Mouse (Mus musculus) liver, embryonic 14.5 days (tissue): ENCODE data around the gene Fcgr4. TPM values are rescaled to one million over a fixed set of nuclear protein-coding genes. Genes with fewer than 3 reads are reported as not detected.

Experiments used
- ATAC-seq: fragments of 200-750 bp; cut with Nextera tagmentation; 2 replicates; pipeline ENCODE4 v1.8.0; 2017; ENCODE audit warnings: moderate number of reproducible peaks, mild to moderate bottlenecking, moderate library complexity; ENCODE audit not compliant: insufficient read depth
- DNase-seq, 3 experiments: peaks; one replicate each; pipeline ENCODE4 v3.0.0-alpha.2; 2012 to 2013; ENCODE audit warnings: low read depth in 3 of 3, low spot score in 3 of 3
- H3K27ac ChIP-seq: fragments of 300-500 bp; sonication (generic); 2 replicates; pipeline ENCODE4 v1.5.1; 2014; ENCODE audit warnings: moderate library complexity, mild to moderate bottlenecking, control low read depth, inconsistent platforms
- H3K27me3 ChIP-seq: fragments of 300-500 bp; sonication (generic); 2 replicates; pipeline ENCODE4 v1.6.1; 2014; ENCODE audit warnings: mild to moderate bottlenecking, low read length, moderate library complexity; ENCODE audit not compliant: control insufficient read depth, insufficient read depth
- H3K36me3 ChIP-seq: fragments of 300-500 bp; sonication (generic); replicated peaks from 2 replicates; pipeline ENCODE4 v1.6.1; 2014; ENCODE audit warnings: low read depth; ENCODE audit not compliant: control insufficient read depth, insufficient read depth
- H3K4me1 ChIP-seq, 2 experiments: fragments of 200-500 bp in 1 of 2; fragments of 300-500 bp in 1 of 2; sonication (generic) in 1 of 2; replicated peaks; 2 replicates each; pipeline ENCODE4 v1.6.1; 2012 to 2014; ENCODE audit warnings: antibody characterized with exemption in 1 of 2, inconsistent platforms in 1 of 2, low read length in 1 of 2; ENCODE audit not compliant: control insufficient read depth in 2 of 2, insufficient read depth in 2 of 2
- H3K4me2 ChIP-seq: fragments of 300-500 bp; sonication (generic); 2 replicates; pipeline ENCODE4 v1.6.1; 2014; ENCODE audit warnings: low read depth, mild to moderate bottlenecking, control low read depth, moderate library complexity
- H3K4me3 ChIP-seq, 2 experiments: fragments of 200-500 bp in 1 of 2; fragments of 300-500 bp in 1 of 2; sonication (generic) in 1 of 2; 2 replicates each; pipeline ENCODE4 v1.5.1; 2012 to 2014; ENCODE audit warnings: low read depth in 2 of 2, low read length in 2 of 2, mild to moderate bottlenecking in 2 of 2, control low read depth in 1 of 2, inconsistent platforms in 1 of 2, moderate library complexity in 1 of 2; ENCODE audit not compliant: insufficient read depth in 1 of 2
- H3K9ac ChIP-seq: fragments of 300-500 bp; sonication (generic); replicated peaks from 2 replicates; pipeline ENCODE4 v1.6.1; 2014; ENCODE audit warnings: mild to moderate bottlenecking, control low read depth, moderate library complexity
- H3K9me3 ChIP-seq: fragments of 300-500 bp; sonication (generic); 2 replicates; pipeline ENCODE4 v1.6.1; 2016; ENCODE audit warnings: low read length, mixed read lengths; ENCODE audit not compliant: control insufficient read depth
- CTCF ChIP-seq: IDR thresholded peaks from 2 replicates; pipeline ENCODE4 v1.5.1; 2016; ENCODE audit warnings: antibody characterized with exemption, low read depth, control low read depth
- EP300 ChIP-seq: IDR thresholded peaks from 2 replicates; pipeline ENCODE4 v1.6.1; 2016; ENCODE audit warnings: antibody characterized with exemption, low read depth
- WGBS: fragments of 180-500 bp; shearing (Covaris S2); extraction: QIAGEN DNeasy Blood & Tissue Kit; methylation state at CpG from one replicate; pipeline ENCODE4 v1.1.7; 2014; ENCODE audit not compliant: insufficient replicate concordance; 5-methylcytosine and 5-hydroxymethylcytosine counted together
- polyA plus RNA-seq, 2 experiments: library from polyadenylated mRNA; depleted of rRNA in 1 of 2; stranded (reverse) in 1 of 2; unstranded in 1 of 2; fragments of >200 nt; fragmentation: Nextera tagmentation in 1 of 2; extraction: Ambion mirVana in 1 of 2; gene quantifications; 2 replicates each; pipeline versions ENCODE4 v1.2.1 to v1.2.3; 2012 to 2014

Fcgr4 gene
- polyA plus RNA-seq, 2 experiments, result 1.7 to 2.6 TPM

DNA sequence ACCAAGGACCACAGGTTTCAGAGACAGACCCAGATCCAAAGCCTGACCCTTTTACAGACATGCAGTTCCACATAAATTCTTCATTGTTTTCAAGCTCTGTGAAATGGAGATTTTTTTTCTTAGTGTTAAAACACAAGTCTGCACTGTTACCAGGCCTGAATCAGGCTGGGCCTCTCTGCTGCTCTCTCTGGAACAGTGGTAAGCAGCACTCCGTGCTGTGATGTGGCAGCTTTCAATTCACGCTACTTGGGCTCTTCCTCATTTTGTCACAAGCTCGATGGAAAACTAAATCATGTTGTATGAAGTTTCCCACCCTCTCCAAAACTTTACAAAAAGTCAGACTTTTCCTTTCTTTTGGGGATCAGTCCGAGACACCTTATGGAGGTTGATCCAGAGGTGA is 35.7 kb upstream of the Fcgr4 start:
- no peak overlapping the region for H3K27ac ChIP-seq
- no peaks in the 10 kb centered on the region for H3K27me3 ChIP-seq
- ATAC-seq, result no peak
- H3K9me3 ChIP-seq, result no peaks in the 10 kb centered on the region
- 37% methylated on average over 4 of the region's 4 CpGs for WGBS
- TF ChIP-seq EP300 (no peak), CTCF (no peak)
- H3K4me3 ChIP-seq, result no peak overlapping the region
- no peak overlapping the region for H3K4me2 ChIP-seq
- H3K36me3 ChIP-seq, result no peaks in the 10 kb centered on the region
- no peak overlapping the region for H3K9ac ChIP-seq
- no peak for DNase-seq
- no peaks in the 10 kb centered on the region for H3K4me1 ChIP-seq

GRCm38 (mm10) chr1:170985092-170985491 is 33.6 kb upstream of the Fcgr4 start:
- no peaks in the 10 kb centered on the region for H3K4me1 ChIP-seq
- H3K9me3 ChIP-seq, result no peaks in the 10 kb centered on the region
- no peak overlapping the region for H3K4me3 ChIP-seq
- WGBS, result 41% methylated on average over 3 of the region's 3 CpGs
- H3K9ac ChIP-seq, result no peak overlapping the region
- no peak overlapping the region for H3K4me2 ChIP-seq
- ATAC-seq (no peak), DNase-seq (no peak)
- TF ChIP-seq CTCF (no peak), EP300 (no peak)
- no peak overlapping the region for H3K27ac ChIP-seq
- H3K27me3 ChIP-seq, result no peaks in the 10 kb centered on the region
- no peaks in the 10 kb centered on the region for H3K36me3 ChIP-seq

DNA sequence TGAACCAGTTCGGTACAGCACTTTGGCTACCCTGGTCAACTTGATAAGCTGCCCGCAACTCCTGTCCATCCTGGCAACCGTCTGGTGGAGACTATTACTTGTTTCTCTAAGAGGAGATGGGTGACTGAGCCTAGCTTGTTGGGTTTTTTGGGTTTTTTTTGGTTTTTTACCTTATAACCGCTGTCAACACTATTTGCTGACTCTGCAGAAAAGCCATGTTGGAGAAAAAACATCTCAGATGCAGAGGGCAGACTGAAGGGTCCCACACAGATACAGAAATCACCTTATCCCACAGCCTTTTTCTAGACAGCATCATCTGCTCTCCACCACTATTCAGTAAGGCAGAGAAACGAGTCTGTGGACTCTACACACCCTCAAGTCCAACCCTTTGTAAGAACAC is 32.9 kb upstream of the Fcgr4 start:
- DNase-seq, result no peak
- no peak overlapping the region for H3K9ac ChIP-seq
- H3K9me3 ChIP-seq, result no peaks in the 10 kb centered on the region
- H3K4me3 ChIP-seq, result no peak overlapping the region
- 61% methylated on average over 5 of the region's 5 CpGs for WGBS
- H3K36me3 ChIP-seq, result no peaks in the 10 kb centered on the region
- H3K4me1 ChIP-seq, result no peaks in the 10 kb centered on the region
- H3K4me2 ChIP-seq, result no peak overlapping the region
- no peaks in the 10 kb centered on the region for H3K27me3 ChIP-seq
- no peak overlapping the region for H3K27ac ChIP-seq
- no peak for ATAC-seq
- TF ChIP-seq EP300 (no peak), CTCF (no peak)

GRCm38 (mm10) chr1:170989656-170990055 is 29.1 kb upstream of the Fcgr4 start:
- no peaks in the 10 kb centered on the region for H3K9me3 ChIP-seq
- H3K4me2 ChIP-seq, result no peak overlapping the region
- H3K9ac ChIP-seq, result no peak overlapping the region
- WGBS, result 57% methylated on average over 9 of the region's 9 CpGs
- ATAC-seq (no peak), DNase-seq (no peak)
- no peak overlapping the region for H3K27ac ChIP-seq
- H3K4me3 ChIP-seq, result no peak overlapping the region
- H3K36me3 ChIP-seq, result no peaks in the 10 kb centered on the region
- TF ChIP-seq EP300, result no peak
- no peak for TF ChIP-seq CTCF
- no peaks in the 10 kb centered on the region for H3K27me3 ChIP-seq
- no peaks in the 10 kb centered on the region for H3K4me1 ChIP-seq

DNA sequence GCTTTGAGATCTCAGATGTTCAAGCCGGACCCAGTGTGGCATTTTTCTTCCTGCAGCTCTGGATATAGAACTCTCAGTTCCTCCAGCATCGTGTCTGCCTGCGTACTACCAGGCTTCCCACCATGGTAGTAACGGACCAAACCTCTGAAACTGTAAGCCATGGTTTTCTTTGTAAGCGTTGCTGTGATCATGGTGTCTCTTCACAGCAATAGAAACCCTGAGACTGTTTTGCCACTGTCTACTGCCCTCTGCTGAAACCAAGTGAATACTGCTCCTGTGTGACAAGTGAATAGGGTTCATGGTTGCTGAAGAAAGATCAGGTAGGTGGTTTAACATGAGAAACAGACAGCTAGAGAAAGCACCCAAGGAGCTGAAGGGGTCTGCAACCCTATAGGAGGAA is 26.2 kb upstream of the Fcgr4 start:
- Histone ChIP-seq H3K36me3 (no peaks in the 10 kb centered on the region), H3K4me1 (no peaks in the 10 kb centered on the region), H3K27ac (no peak overlapping the region), H3K4me2 (no peak overlapping the region), H3K9me3 (no peaks in the 10 kb centered on the region), H3K9ac (no peak overlapping the region), H3K27me3 (no peaks in the 10 kb centered on the region), H3K4me3 (no peak overlapping the region)
- ATAC-seq, result no peak
- 36% methylated on average over 5 of the region's 5 CpGs for WGBS
- DNase-seq, result no peak
- TF ChIP-seq CTCF, result peak; percentile 61
- TF ChIP-seq EP300, result no peak
